Mouse (Mus musculus) embryonic fibroblast, embryonic 13.5 days (primary cell): ENCODE data around the gene Gm20431.

Source experiments
- CTCF ChIP-seq: IDR thresholded peaks from 2 replicates; pipeline ENCODE4 v1.5.1; 2011; ENCODE audit warnings: mild to moderate bottlenecking, control low read depth, low read length, moderate library complexity, borderline replicate concordance; ENCODE audit not compliant: insufficient read depth
- POLR2A ChIP-seq: IDR thresholded peaks from 2 replicates; pipeline ENCODE4 v1.6.1; 2011; ENCODE audit warnings: low read depth, mild to moderate bottlenecking, control low read depth, low read length, moderate library complexity

DNA sequence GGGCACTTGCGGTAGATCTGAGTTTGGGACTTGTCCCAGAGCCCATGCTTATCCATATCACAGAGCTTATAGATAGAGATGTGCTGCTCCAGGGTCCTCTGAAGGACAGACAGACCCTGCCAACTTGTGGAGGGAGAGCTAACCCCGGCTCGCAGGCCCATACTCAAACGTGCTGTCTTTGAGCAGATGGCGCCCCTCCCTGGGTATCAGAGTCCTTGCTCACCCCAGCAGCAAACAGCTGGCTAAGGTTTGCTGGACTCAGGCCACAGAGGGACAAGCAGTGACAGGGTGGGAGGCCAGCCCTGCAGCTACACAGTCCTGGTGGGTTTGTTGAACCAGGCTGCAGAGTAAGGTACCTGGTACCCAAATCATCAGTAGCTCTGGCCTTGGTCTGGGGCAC, 58.3 kb downstream of the Gm20431 start:
- TF ChIP-seq CTCF (peak; percentile 69), POLR2A (no peak)
